Mouse (Mus musculus): Measurements from ENCODE around the gene Amdhd2.
"Not testable (repeated sequence)": the region's sequence is repeated elsewhere in the genome, so short reads cannot be mapped to it uniquely, and the experiment has no call there.

Gene Amdhd2

DNA sequence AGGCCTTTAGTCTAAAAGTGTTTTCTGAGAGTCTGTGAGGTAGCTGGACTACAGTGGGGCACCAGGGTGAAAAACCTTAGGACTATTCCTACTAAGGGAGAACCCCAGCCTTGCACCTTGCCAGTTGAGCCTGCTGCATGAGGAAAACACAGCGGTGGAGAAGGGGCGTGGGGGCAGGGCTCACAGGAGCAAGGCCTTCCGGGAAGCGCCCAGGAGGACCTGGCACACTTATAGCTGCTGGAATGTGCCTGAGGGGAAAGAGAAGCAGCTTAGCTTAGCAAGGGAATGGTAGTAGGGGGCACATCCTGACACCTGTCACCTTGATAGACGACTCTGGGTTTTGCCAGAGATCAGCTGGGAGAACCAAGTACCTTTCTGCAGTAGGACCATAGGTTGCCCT lies 2.1 kb downstream of the Amdhd2 start:
- in situ Hi-C loops (cut with MboI; ENCODE audit: unreplicated experiment in 2 of 2) = no loop called here

DNA sequence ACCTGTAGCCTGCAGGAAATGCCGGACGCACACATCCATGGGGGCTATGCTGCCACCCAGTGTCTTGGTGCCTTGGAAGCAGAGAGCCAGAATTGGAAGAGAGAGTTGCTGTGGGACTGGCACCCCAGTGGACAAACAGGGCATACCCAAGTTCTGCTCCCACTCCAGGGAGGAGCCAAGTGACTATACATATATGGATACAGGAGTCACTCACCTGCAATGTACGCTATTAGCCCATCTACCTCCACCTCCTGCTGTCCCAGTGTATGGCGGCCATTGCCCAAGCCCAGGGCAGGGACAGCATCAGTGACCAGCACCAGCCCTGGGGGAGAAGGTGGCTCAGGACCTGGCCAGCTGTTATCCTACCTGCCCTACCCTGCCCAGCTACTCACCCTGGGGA lies 6.0 kb downstream of the Amdhd2 start:
- in situ Hi-C loops (cut with MboI; ENCODE audit: unreplicated experiment in 2 of 2) = no loop called here

DNA sequence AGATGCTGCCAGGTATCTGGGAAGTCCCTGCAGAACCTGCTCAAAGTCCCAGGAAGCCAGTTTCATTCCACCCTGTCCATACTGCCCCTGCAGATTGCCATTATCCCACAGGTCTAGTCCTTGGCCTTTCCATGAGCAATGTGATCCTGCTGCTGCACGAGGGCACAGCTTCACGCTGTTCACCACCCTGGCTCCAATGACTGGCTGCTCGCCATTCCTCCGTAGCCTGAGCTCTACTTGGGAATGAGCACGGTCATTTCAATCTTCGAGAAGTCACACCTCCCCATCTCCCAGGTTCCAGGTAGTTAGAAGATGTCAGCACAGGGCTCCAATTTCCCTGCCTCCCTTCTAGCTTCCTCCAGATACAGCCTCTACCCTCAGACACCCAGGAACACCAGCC lies 6.4 kb downstream of the Amdhd2 start:
- in situ Hi-C loops (cut with MboI; ENCODE audit: unreplicated experiment in 2 of 2) = no loop called here

DNA sequence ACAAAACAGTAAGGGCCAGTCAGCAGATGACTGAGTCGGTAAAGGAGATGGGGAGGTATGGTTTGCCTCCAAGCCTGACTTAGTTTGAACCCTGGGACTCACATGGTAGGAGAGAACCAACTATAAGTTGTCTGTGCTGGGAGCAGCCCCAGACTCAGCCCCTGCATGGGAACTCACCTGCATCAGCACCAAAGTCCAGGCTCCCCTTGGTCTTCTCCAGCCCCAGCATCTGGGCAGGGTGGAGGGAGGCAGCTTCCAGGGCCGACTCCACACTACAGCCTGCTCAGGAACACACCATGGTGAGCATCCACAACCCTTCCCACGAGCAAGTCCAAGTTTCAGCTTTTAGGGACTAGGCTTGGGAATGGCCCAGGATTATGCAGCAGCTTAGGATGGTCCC lies 7.2 kb downstream of the Amdhd2 start:
- in situ Hi-C loops (cut with MboI; ENCODE audit: unreplicated experiment in 2 of 2) = no loop called here

DNA sequence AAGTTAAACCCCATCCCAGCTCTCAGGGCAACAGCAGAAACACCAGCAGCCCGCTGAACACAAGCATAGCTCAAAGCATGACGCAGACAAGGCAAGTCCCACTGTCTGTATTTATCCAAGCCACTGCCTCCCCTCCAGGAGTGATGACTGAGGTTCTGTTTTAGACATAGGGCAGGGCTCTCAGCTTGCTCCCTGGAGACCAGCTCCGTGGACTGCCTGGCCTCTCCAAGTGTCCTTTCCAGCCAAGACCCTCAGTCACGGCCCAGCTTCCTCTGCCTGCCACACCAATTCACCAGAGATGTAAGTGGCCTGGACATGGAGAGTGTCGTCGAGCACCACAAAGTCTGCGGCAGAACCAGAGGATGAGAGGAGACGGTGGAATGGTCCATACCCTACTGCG lies 7.8 kb downstream of the Amdhd2 start:
- in situ Hi-C loops (cut with MboI; ENCODE audit: unreplicated experiment in 2 of 2) = no loop called here

DNA sequence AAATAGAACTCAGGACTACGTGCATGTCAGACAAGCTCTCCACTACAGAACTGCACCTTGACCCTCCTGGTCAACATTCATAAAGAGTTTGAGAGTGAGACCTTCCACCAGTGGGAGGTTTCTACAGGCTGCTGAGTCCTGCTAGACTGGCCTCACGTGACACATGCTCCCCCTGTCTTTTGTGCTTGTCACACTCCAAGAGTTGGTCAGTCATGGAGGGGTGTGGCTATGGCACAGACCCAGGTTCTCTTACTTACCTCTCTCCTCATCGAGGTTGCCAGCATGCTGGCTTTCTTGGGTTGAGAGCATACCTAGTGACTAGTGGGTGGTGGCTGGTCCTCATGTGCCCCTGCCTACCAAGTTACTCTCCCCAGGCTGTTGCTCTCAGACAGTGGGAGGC lies 9.1 kb downstream of the Amdhd2 start:
- in situ Hi-C loops (cut with MboI; ENCODE audit: unreplicated experiment in 2 of 2) = no loop called here

DNA sequence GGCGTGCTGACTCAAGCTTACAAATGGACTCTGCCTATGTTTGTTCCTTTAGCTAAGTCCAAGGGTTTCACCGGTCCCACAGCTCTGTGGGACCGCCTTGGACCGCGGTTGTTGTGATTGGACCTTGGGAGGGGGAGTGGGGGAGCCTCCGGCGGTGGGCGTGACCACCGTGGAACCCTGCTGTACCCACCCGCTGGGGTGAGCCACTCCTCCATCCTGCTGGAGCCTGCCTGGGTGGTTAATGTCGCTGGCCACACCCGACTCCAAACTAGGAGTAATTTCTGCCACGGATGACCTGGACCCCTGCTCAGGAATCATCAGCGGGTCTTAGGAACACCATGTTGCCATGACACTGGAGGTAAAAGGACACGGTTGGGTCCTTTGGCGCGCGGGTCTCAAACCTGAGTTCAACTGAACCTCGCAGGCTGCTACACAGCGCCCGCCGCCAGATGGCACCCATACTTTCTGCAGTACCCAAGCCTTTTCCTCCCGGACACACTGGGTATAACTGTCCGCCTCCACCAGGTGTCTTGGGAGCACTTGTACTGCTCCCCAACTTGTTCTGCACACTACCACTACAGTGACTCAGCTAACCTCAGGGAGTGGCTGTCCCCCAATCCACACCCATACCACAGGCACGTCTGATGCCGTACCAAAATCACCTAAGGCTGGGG lies 11.5 kb downstream of the Amdhd2 start:
- in situ Hi-C loops (cut with MboI; ENCODE audit: unreplicated experiment in 2 of 2) = no loop called here

DNA sequence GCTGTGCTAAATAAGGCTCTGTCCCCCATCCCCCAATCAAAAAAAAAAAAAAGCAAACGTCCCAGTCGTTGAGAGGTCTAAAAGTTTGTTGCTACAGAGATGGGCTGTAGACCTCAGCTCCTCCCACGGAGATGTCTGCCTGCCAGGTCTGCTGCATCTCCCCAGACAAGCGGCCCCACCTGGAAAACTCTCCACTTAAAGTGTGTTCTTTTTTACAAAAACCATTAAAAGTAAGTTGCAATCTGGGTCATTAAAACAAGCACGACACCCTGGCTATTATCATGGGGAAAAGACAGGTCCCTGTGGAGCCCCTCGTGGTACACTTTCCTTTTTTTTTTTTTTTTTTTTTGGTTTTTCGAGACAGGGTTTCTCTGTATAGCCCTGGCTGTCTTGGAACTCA lies 12.2 kb downstream of the Amdhd2 start:
- in situ Hi-C loops (cut with MboI; ENCODE audit: unreplicated experiment in 2 of 2) = no loop called here

DNA sequence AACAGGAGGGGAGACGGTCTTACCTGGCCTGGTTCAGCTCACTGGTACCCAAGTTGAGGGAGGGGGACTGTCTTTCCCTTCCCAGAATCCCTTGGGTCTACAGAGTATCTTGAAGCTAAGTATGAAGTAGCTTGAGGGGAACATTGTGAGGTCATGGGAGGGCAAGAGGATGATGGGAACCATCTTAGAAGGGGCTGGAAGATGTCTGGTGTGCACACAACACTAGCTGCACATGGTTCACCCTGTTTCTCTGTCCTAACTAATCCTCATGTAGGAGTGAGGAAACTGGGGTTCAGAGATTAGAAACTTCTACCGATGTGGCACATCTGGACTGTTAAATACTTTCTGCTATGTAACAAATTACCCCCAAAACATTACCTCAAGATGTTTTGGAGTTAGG lies 12.7 kb downstream of the Amdhd2 start, which contains the start of gene Pdpk1:
Gene Pdpk1 (minus strand): TSS at position 101 of the 400 bp plus-strand sequence.
- in situ Hi-C loops (cut with MboI; ENCODE audit: unreplicated experiment in 2 of 2) = no loop called here

DNA sequence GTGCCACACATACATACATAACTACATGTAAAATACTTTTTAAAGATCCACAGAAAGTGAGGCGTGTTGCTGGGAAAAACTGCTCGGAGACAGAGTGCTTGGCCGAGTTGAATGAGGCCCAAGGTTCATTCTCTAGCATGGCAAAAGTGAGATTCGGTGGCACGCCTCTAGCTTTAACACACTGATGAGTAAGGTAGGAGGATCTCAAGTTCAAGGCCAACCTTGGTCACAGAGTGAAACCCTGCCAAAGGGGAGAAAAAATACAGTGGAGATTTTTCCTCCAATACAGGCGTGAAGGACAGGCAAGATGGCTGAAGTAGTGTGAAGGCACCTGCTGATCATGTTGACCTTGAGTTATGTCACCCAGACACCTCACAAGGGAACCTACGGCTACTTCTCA lies 14.1 kb downstream of the Amdhd2 start:
- in situ Hi-C loops (cut with MboI; ENCODE audit: unreplicated experiment in 2 of 2) = no loop called here

DNA sequence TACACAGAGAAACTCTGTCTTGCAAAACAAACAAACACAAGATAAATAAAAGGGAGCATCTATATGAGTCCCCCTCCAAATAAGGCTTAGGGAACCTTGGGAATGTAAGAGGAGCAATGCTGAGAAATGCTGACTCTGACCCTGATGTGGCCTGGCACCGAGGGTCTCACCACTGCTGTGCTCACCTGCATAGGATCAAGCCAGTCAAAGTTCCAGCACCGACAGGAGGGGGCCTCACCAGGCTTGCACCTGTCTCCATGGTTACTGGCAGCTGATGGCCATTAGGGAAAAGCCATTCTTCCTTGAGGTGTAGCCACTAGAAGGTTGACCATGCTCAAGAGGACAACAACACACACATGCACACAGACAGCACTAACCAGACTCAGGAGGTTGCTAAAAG lies 20.7 kb downstream of the Amdhd2 start:
- in situ Hi-C loops (cut with MboI; ENCODE audit: unreplicated experiment in 2 of 2) = no loop called here

DNA sequence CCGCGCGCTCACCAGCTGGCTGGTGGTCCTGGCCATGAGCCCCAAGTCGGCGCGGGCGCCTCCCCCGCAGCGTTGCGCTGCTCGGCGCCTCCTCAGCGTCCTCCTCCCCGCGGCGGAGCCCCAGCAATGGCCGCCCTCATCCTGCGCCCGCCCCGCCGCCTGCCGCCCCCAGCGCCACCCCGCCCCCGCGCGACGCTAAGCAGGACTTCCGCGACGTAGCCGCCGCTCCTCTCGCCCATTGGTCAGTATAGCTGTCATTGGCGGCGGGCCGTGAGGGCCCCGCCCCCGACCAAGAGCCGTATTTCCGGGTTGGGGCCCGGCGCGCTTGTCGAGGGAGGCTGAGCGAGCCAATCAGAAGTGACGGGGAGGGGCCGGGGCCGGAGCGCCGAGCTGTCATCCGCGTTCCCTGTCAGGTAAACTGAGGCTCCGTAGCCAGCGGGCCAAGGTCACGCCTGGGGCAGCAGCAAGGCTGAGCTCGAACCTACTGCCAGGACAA lies 22.1 kb downstream of the Amdhd2 start:
- in situ Hi-C loops (cut with MboI; ENCODE audit: unreplicated experiment in 2 of 2) = no loop called here

DNA sequence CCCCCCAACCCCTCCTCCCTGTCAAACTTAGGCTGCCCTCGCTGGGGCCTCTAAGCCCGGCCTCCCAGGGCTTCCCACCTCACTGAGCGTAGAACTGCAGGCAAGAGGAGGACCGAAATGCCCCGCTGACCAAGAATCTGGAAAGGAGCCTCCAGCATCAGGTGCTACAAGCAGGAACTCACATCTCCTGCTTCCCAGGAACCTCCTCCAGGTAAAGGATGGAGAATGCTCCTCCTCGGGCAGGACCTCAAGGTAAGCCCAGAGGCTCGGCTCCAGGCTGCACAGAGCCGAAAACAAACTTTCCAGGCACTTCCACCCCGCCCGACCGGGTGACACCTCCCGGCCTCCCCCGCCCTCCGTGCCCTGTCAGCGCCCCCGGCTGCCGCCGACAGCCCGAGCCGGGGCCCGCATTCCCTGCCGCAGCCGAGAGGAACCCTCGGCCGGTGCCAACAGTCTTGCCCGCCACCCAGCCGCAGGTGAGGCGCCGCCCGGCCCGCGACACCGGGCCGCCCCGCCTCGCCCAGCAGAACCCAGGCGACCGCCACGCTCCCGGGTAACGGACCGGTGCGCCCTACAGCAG lies 22.6 kb downstream of the Amdhd2 start:
- in situ Hi-C loops (cut with MboI; ENCODE audit: unreplicated experiment in 2 of 2) = no loop called here

DNA sequence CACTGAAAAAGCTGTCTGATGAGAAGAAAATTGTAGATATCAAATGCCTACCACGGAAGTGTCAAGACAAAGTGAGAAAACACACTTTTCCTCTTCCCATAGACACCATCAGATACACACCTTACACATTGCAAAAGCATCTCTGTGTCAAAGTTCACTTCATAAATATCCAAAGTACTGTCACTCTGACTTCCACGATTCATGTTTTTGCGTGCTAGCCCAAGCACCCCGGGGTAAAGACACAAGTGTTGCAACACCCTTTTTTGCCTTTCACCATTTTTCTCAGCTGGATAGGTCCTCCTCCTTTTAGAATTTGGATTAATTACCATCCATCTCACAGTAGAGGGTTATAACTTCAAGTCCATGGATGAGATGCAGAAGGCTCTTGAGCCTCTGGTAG lies 23.6 kb downstream of the Amdhd2 start:
- in situ Hi-C loops (cut with MboI; ENCODE audit: unreplicated experiment in 2 of 2) = no loop called here

DNA sequence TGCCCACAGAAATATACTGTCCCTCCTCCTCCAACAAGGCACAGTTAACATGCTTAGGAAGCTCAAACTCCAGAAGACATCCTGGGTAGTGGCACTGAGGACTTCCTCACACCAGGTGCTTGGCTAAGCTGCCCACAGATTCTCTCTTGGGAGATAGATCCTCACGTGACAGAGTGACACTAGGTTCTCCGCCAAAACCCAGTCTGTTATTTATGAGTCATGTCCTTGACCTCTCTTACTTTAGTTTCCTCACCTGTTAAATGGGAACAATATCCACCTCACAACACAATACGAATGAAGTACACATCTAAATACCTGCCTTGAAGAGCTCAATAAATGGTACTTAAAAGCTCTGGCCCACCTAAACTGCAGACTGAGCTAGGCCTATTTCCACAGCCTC lies 24.3 kb downstream of the Amdhd2 start:
- in situ Hi-C loops (cut with MboI; ENCODE audit: unreplicated experiment in 2 of 2) = no loop called here

DNA sequence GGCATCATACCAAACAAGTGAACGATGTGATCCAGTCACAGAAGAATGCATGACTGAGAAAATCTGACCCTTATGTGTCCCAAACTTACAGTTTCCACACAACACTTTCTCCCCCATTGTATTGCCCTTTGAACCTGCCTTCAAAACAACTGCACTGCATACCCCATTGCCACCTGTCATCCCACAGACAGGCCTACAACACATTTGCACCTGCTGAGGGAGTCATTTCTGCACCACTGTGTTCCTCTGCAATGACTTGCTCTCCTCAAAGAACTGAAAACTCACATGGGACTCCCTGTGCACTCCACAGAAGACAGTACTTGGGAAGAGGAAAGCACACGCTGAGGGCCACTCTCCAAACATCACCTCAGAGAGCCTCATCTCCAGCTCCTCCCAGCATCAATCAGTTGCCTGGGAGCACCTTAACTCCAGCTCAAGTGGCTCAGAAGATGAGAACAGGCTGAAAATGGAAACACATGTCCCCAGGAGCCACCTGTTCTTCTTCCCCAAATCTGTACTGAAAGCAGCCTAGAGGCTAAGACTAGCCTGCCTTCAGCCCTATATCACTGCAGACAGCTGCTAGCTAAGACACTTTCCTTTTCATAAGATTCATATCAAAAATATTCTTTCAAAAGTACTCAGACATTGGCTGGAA lies 26.2 kb downstream of the Amdhd2 start:
- in situ Hi-C loops (cut with MboI; ENCODE audit: unreplicated experiment in 2 of 2) = no loop called here

DNA sequence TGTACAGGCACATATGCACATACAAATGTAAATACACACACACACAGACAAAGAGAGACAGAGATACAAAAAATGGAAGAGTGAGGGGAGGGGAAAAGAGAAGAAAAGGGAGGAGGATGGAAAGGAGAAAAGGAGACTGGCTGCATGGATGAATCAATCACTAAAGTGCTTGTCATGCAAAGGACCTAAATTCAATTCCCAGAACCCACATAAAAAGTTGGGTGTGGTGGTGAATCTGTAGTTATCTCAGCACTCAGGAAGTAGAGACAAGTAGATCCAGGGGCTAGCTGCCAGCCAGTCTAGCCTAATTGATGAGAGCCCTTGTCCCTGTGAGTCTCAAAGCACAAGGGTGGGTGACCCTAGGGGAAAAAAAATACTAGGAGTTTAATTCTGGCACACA lies 29.5 kb downstream of the Amdhd2 start:
- in situ Hi-C loops (cut with MboI; ENCODE audit: unreplicated experiment in 2 of 2) = no loop called here

DNA sequence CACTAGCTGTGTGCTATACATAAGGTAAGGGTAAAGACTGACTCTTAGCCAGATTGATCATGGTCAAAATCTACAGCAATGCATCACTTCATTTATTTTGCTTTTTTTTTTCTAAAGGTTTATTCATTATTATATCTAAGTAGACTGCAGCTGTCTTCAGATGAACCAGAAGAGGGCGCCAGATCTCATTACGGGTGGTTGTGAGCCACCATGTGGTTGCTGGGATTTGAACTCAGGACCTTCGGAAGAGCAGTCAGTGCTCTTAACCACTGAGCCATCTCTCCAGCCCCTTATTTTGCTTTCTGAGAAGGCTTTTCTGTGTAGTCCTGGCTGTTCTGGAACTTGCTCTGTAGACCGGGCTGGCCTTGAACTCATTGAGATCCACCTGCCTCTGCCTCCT lies 30.6 kb downstream of the Amdhd2 start:
- in situ Hi-C loops (cut with MboI; ENCODE audit: unreplicated experiment in 2 of 2) = not testable (repeated sequence)

DNA sequence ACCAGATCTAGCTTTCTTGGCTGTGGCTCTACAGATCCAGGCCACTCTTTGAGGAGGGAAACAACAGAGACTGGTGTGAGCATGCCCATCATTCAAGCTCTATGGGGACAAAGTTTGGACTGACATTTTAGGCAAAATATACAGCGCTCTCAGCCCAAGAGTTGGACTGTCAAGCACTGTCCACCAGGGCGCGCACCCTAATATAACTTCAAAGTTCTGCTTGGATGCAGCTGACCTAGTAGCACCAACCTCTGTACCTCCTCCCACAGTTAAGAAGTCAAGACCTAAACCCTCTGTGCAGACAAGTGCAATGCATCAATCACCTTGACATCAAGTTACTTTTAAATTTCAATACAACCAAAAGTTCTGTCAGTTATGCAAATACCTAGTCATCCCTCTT lies 32.0 kb downstream of the Amdhd2 start:
- in situ Hi-C loops (cut with MboI; ENCODE audit: unreplicated experiment in 2 of 2) = no loop called here

DNA sequence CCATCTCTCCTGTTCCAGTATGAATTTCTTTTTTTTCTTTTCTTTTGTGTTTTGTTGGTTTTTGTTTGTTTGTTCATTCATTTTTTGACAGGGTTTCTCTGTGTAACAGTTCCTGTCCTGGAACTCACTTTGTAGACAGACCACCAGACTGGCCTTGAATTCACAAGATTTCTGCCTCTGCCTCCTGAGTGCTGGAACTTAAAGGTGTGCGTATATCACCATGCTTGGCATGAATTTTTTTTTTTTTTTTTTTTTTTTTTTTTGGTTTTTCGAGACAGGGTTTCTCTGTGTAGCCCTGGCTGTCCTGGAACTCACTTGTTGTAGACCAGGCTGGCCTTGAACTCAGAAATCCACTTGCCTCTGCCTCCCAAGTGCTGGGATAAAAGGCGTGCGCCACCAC lies 34.3 kb downstream of the Amdhd2 start:
- in situ Hi-C loops (cut with MboI; ENCODE audit: unreplicated experiment in 2 of 2) = not testable (repeated sequence)

DNA sequence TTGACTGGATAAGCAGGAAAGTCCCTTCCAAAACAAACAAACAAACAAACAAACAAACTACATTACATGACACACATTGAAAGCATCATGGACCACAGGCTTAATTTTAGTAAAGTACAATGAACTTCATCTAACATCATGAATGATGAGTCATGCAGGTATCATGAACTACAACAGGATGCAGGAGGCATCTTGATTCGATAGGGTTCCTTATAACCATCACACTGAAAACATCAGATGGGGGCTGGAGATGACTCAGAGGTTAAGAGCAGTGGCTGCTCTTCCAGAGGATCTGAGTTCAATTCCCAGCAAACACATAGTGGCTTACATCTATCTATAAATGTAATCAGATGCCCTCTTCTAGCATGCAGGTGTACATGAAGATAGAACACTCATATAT lies 36.0 kb downstream of the Amdhd2 start:
- in situ Hi-C loops (cut with MboI; ENCODE audit: unreplicated experiment in 2 of 2) = no loop called here

DNA sequence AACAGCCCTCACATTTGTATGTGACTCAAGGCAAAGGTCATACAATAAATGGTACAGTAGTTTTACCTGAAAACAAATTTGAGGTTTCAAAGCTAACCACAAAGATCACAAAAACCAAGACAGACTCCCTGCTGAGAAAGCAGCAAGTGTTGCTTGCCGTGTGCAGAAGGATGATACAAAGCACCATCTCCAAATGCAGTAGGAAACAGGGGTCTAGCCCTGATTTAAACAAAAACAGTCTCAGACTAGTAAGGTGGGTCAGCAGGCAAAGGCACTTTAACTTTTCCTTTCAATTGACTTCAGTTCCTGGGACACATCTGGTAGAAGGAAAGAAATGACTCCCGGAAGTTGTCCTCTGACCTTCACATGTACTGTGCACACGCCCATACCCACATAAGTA lies 36.8 kb downstream of the Amdhd2 start:
- in situ Hi-C loops (cut with MboI; ENCODE audit: unreplicated experiment in 2 of 2) = no loop called here
